Mouse (Mus musculus) liver, adult (tissue): ENCODE measurements around the gene Tapbp.

Source experiments
- GATA4 ChIP-seq: IDR thresholded peaks from 2 replicates; pipeline ENCODE4 v1.6.1; 2014; ENCODE audit warnings: mild to moderate bottlenecking, low read length; ENCODE audit not compliant: insufficient replicate concordance

Tapbp gene

GRCm38 (mm10) chr17:33919351-33920281, 3.9 kb downstream of the Tapbp start:
- TF ChIP-seq GATA4: peak; percentile 83; the same call in 1 of the 2 replicates

- no peak for TF ChIP-seq GATA4
Observed at GRCm38 (mm10) chr17:33920282-33921097, 4.8 kb downstream of the Tapbp start.

- no peak for TF ChIP-seq GATA4
Observed at GRCm38 (mm10) chr17:33921361-33921760, 5.7 kb downstream of the Tapbp start.

- TF ChIP-seq GATA4: no peak
Observed at GRCm38 (mm10) chr17:33924577-33925283, 9.0 kb downstream of the Tapbp start.

GRCm38 (mm10) chr17:33925406-33926116, 9.9 kb downstream of the Tapbp start:
- TF ChIP-seq GATA4: no peak

GRCm38 (mm10) chr17:33926207-33926932, 10.7 kb downstream of the Tapbp start:
- no peak for TF ChIP-seq GATA4

- no peak for TF ChIP-seq GATA4
Observed at GRCm38 (mm10) chr17:33928251-33928947, 12.7 kb downstream of the Tapbp start.

GRCm38 (mm10) chr17:33929371-33930279, 13.9 kb downstream of the Tapbp start, which contains the start of gene Rgl2:
Gene Rgl2 (plus strand): TSS chr17:33929543.
- peak; percentile 39; the same call in 1 of the 2 replicates for TF ChIP-seq GATA4

- TF ChIP-seq GATA4: no peak
Observed at GRCm38 (mm10) chr17:33930280-33931158, 14.8 kb downstream of the Tapbp start.

- no peak for TF ChIP-seq GATA4
Observed at GRCm38 (mm10) chr17:33931159-33931866, 15.6 kb downstream of the Tapbp start.

GRCm38 (mm10) chr17:33931947-33932346, 16.2 kb downstream of the Tapbp start:
- no peak for TF ChIP-seq GATA4
